Mouse (Mus musculus) megakaryocyte progenitor cell, adult 5-6 weeks (primary cell): Measurements from ENCODE around the gene Peak1. TPM values are rescaled to one million over a fixed set of nuclear protein-coding genes. Genes with fewer than 3 reads are reported as not detected.

ENCODE experiments used
- ATAC-seq: replicated peaks from 2 replicates; pipeline ENCODE4 v1.8.0; 2016; ENCODE audit warnings: mild to moderate bottlenecking, moderate TSS enrichment, inconsistent platforms; ENCODE audit not compliant: poor library complexity
- total RNA-seq, 2 experiments: library from RNA; stranded (forward) in 1 of 2; stranded (reverse) in 1 of 2; fragments of 157-497, 149-512 nt in 1 of 2; fragments of 200-1000 nt in 1 of 2; gene quantifications; 2 replicates each; pipeline versions ENCODE4 v1.2.3 to v1.2.4; 2015 to 2017

Gene Peak1
- total RNA-seq, 2 experiments from 2014 or later = 6.7 to 17.3 TPM

- ATAC-seq = no peak
Measured at GRCm38 (mm10) chr9:56151745-56152481, 266.0 kb downstream of the Peak1 start.

Other genes starting within 250 kb of the Peak1 start
- gene Hmg20a, start 542 bp upstream of the Peak1 start, total RNA-seq (2015) = 22.8 and 25.4 TPM in 2 replicates
- gene Hmg20a, start 542 bp upstream of the Peak1 start, total RNA-seq (2017) = 15.4 and 17.5 TPM in 2 replicates